Mouse (Mus musculus): ENCODE measurements around the gene Mrgpra4. TPM values are rescaled to one million over a fixed set of nuclear protein-coding genes. Genes with fewer than 3 reads are reported as not detected.

Mrgpra4 gene
- not detected in 2 replicates for polyA plus RNA-seq (2015; fragmentation: Nextera tagmentation; extraction: Ambion mirVana)

DNA sequence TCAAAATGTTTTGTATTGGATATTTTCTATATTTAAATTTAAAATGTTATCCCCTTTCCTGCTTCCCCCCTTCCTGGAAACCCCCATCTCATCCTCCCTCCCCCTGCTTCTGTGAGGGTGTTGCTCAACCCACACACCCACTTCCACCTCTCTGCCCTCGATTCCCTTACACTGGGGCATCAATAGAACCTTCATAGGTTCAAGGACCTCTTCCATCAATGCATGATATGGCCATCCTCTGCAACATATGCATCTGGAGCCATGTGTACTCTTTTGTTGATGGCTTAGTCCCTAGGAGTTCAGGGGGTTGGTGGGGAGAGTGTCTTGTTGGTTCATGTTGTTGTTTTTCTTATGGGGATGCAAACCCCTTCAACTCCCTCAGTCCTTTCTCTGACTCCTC, at the start of gene Mrgpra4:
Gene Mrgpra4 (minus strand): TSS at position 101 of the 400 bp plus-strand sequence.

DNA sequence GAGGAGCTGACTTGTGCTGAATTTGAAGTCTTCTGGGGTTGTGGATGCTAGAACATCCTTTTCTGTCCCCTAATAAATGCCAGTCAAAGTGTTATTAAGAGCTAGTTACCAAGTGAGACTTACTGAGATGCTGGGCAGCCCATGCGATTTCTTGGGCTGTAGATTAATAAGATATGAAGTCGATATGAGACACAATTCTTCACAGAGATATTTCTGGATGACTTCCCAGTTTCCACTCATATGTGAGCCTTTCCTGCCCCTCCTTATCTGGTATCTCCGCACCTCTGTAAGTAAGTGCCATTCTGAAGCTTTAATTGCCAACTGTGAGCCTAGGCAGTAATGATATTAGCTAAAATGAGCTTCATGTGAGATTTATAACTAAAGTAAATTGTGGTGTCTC, 45.6 kb upstream of the Mrgpra4 start, which contains the start of gene Mrgprx1:
Gene Mrgprx1 (minus strand): TSS at position 101 of the 400 bp plus-strand sequence.

Other genes starting within 250 kb of the Mrgpra4 start
- not detected in 2 replicates for gene Mrgprx1, start 45.5 kb upstream of the Mrgpra4 start, polyA plus RNA-seq (2015; fragmentation: Nextera tagmentation; extraction: Ambion mirVana)
- not detected in 2 replicates for gene Mrgprb5, start 186.9 kb upstream of the Mrgpra4 start, polyA plus RNA-seq (2015; fragmentation: Nextera tagmentation; extraction: Ambion mirVana)
- not detected in 2 replicates for gene Mrgprb4, start 217.2 kb upstream of the Mrgpra4 start, polyA plus RNA-seq (2015; fragmentation: Nextera tagmentation; extraction: Ambion mirVana)

Data from urinary bladder, postnatal 0 days (tissue).